Mouse (Mus musculus): ENCODE results near the gene Gpr158.
"Not testable (repeated sequence)": the region's sequence is repeated elsewhere in the genome, so short reads cannot be mapped to it uniquely, and the experiment has no call there.

Gene Gpr158

DNA sequence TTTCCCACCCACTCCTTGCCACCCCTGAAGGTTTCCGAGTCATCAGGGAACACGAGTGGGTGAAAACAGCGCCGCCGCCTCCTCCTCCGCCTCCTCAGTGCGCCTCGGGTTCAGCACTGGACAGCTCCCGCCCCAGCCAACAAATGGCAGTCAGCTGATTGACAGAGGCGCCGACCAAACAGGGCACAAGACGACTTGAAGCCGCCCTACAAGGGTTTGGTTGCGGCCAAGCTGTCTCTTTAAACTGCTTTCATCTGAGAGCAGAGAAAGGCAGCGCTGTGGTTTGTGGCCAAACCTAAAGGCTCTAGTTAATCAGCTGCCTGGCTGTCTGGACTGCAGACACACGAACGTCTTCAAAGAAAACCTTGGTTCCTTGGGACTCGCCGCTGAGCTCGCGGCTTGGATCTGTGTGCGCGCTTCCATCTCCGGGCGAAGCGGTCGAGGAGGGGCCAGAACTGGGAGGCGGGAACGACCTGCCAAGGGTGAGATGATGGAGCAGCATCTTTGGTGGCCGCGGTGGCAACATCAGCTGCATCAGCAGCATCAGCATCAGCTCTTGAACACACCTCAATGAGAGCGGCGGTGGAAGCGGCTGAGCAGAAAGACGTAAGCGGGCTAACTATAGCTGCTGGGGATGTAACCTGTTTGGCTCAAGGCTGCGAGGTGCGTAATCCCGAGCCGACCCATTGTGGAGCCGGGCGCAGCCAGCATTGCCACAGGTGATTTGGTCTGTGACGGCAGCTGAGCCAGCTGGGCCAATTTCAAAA, at the start of gene Gpr158:
Gpr158 (plus strand) TSS at position 198 of the 767 bp plus-strand sequence.
- peak; percentile 92 to 93 for DNase-seq (ENCODE audit: low spot score in 2 of 2)

DNA sequence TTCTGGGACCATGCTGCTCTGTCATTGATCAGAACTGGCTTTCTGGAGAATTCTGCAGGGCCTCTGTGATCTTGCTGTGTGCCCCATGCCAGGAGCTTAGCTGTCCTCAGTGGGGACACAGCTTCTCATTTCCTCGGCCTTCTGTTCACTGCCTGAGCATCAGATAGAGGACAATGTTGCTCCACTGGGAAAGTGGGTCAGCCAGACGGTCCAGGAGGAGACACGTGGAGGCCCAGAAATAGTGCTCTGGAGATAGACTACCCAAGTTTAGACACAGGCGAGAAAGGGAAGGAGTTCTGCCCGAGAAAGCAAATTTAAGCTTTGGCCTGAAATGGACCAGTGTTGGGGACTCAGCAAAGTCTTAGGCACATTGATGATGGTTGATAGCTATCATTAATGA, 23.5 kb upstream of the Gpr158 start:
- DNase-seq (ENCODE audit: low spot score in 2 of 2) = peak; percentile 19 to 71

DNA sequence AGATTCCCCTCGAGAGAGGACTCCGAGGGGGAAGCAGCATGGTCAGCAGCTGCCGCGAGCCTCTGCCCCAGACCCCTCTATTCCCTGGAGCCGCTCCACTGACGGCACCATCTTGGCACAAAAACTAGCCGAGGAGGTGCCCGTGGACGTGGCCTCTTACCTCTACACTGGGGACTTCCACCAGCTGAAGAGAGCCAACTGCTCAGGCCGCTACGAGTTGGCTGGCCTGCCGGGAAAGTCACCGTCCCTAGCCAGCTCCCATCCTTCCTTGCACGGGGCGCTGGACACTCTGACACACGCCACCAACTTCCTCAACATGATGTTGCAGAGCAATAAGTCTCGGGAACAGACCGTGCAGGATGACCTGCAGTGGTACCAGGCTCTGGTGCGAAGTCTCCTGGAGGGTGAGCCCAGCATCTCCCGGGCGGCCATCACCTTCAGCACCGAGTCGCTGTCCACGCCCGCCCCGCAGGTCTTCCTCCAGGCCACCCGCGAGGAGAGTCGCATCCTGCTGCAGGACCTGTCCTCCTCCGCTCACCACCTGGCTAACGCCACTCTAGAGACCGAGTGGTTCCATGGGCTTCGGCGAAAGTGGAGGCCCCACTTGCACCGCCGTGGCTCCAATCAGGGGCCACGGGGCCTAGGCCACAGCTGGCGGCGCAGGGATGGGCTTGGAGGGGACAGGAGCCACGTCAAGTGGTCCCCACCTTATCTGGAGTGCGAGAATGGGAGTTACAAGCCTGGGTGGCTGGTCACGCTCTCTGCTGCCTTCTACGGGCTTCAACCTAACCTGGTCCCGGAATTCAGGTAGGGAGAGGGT, 1.2 kb downstream of the Gpr158 start:
- peak; percentile 19 to 21 for DNase-seq (ENCODE audit: low spot score in 2 of 2)

DNA sequence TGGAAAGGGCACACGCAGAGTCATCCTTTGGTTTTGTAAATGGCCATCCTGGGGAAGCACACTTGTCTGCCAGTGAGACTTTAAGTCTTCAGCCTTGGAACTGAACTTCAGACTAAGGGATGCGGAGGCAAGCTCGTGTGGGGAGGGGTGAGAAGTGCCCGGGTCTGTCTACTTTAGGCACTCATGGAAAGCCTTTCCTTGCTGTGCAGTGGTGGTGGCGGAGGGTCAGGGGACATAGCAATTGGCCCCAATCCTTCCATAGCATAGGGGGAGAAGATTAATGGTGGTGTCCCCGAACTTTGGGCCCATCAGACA, 1.8 kb downstream of the Gpr158 start:
- peak in 1 of 2 experiments; percentile 9 for DNase-seq (ENCODE audit: low spot score in 2 of 2)

DNA sequence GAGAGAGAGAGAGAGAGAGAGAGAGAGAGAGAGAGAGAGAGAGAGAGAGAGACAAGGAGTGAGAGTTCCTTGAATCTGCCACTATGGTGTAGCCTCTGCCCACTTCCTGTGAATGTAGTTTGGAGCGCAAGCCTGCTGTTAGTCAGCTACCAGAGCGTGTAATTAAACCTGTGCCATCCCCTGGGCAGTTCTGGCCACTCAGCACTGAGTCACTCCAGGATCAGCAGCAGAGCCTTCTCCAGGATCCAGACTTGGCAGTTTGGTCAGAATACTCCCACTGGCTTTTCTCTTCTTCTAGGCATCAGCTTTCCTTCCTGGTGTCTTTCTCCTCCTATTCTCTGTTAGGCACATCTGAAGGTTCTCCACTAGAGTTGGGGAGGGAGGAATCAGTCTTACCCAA, 2.2 kb downstream of the Gpr158 start:
- peak; percentile 48 to 57 for DNase-seq (ENCODE audit: low spot score in 2 of 2)

DNA sequence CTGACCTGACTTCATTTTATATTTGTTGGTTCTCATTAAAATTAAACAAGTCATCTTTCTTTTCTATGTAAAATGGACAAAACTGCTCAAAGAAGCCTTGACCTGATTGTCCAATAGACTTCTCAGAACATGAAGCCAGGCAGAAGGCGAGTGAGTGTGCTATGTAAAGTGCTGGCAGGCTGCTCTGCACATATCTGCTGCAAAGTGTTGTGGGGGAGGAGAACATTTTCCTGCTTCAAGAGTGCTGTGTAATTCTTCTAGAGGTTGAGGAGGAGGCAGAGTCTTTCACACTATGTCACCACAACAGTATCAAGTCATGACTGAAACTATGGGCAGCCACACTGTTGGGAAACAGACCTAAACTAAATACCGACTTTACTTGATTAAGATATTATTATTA, 12.2 kb downstream of the Gpr158 start:
- DNase-seq (ENCODE audit: low spot score in 2 of 2) = peak; percentile 35 to 76

DNA sequence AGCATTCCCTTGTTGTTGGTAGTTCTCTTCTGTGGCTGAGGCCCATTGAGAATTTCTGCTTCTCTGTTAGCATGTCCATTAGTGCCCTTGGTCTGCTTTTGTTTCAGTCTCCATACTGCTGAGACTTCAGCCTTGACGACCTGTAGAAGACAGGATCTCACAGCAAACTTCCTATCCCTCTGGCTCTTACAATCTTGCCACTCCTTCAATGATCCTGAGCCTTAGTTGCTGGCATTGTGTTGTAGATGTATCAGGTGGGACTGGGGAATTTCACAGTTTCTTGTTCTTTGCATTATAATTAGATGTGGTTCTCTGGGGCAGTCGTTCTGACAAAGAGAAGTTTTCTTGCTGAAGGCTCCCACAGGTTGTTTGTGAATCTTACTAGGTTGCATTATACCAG, 25.4 kb downstream of the Gpr158 start:
- no peak for DNase-seq (ENCODE audit: low spot score in 2 of 2)

DNA sequence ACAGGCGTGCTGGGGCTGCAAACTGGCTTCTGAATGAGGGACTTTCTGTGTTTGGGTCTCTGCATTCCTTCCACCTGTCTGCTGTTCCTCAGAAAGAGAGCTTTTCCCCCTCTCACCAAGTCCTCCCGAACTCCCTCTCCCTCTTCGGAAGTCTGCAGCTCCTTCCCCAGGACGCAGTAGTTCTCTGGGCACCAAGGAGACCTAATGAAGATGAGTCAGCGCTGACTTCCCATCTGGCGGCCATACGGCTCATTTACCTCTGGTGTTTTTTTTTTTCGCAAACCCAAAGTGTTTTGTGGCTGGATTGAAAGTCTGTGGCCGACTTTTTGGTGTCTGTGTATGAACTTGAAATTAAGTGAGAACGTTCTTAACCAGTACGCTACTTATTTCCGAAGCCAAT, 30.0 kb downstream of the Gpr158 start:
- DNase-seq (ENCODE audit: low spot score in 2 of 2) = no peak

DNA sequence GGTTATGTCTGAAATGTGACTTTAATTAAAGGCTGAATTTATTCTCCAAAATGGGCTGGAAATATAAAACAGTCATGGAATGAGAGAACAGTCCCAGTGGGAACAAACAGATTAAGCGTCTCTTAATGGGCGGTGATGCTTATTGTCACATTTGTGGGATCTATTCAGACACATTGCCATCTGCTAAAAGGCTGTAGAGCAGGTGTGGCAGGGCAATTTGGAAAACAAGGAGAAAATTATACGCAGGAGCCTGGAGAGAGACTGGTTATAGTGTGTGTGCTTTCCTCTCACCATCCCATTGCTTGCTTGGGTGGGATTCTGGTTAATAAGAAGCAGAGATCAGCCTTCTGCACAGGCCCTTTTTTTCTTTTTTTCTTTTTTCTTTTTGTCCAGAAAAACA, 32.3 kb downstream of the Gpr158 start:
- no peak for DNase-seq (ENCODE audit: low spot score in 2 of 2)

DNA sequence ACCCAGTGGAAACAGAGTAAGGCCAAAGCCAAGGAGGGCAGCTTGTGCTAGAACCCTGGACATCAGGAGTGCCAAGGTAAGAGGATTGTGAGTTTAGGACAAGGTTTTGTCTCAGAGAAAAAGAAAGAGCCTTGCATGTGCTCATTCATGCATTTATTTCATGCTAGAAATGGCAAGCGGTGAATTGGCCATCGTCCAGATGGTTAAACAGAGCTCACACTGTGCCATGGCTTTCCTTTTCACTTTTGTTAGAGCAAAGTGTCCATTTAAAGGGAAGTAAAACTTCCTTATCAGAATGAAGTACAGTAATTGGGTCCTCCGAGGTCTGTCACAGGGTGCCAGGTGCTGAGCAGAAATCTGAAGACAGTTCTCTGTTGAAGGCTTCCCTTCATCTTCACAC, 38.3 kb downstream of the Gpr158 start:
- DNase-seq (ENCODE audit: low spot score in 2 of 2) = no peak

DNA sequence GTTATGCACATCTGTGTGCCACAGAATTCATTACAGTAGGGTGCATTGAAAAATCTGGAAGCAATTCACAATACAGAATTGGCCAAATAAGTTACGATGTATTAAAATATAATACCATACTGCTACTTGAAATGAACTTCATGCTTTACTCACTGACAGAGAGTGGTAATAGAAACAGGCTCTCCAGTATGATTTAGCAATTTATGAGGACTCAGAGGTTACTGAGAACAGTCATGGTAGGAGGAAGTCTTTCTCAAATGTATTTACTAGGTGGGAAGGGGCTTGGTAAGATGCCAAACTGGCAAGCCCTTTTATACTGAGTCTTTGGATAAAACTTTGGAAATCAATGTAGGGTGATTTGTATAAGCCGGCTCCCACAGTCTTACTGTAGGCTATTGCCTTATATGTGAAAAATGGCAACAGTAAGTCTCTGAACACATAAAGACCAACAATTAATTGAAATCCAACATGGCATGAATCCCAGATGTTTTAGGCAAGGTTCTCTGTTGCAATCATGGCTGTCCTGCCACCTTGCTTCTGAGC, 40.2 kb downstream of the Gpr158 start:
- no peak for DNase-seq (ENCODE audit: low spot score in 2 of 2)

DNA sequence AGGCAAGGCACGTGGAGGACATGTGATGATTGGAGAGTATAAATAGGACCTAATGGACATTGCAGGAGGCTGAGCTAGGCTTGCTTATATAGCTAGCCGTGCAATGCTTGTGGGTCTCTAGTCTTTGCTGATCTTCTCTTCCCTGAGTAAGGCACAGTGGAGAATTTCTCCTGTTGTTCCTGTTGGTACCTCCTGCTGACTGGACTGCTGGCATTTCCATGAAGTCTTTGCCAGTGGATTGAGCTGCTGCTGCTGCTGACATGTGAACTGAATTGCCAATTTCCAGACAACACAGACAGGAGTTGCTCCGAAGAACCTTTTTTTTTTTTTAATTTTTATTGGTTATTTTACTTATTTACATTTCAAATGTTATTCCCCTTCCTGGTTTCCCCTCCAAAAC, 41.5 kb downstream of the Gpr158 start:
- no peak for DNase-seq (ENCODE audit: low spot score in 2 of 2)

DNA sequence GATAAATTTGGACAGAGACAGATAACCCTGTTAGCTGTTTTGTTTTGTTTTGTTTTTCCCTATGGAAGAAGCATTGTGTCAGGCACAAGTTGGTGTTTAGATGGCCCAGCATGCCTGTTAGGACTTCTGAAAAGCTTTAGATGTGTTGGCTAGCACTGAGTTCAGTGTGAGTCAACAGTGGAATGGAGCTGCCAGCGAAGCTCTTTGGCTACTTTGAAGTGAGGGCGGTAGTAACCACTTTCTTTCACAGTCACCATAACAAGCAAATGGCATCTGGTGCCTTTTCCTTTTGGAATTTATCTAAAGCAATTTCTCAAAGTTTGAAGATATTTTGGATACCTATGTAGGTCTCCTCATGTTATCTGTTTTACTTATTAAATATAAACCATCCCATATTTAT, 62.9 kb downstream of the Gpr158 start:
- peak in 1 of 2 experiments; percentile 11 for DNase-seq (ENCODE audit: low spot score in 2 of 2)

DNA sequence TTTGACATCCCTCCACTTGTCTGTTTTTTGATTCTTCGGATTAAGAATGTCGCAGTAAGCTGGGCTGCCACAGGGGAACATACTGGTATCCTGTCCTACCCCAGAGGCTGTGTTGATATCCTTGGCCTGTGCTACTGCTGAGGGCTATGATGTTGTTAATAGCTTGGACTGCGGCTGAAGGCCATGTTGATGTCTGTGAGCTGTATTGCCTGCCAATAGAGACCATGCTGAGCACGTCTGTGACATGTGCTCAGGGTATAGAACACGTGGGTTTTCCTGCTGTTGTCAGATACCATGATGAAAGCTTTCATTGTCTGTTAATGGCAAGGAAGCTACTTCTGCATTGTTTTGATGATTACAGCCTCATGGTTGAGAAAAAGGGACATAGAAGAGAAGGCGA, 63.8 kb downstream of the Gpr158 start:
- no peak for DNase-seq (ENCODE audit: low spot score in 2 of 2)

DNA sequence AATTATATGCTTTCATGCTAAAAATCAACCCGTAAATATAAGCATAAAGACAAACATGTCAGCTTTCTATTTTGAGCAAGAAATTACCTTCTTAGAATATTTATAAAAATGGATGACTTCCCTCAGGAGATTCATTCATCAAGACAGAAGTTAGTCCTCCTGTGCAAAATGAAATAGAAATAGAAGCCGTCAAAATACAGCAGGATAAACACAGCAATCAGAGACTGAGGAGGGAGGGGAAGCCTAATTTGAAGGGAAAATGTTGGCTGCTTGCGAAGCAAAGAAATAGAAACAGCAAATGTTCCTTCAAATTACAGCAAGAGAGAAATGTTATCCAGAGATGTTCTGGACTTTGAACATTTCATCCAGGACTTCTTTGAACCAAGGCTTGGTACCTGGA, 72.3 kb downstream of the Gpr158 start:
- no peak for DNase-seq (ENCODE audit: low spot score in 2 of 2)

DNA sequence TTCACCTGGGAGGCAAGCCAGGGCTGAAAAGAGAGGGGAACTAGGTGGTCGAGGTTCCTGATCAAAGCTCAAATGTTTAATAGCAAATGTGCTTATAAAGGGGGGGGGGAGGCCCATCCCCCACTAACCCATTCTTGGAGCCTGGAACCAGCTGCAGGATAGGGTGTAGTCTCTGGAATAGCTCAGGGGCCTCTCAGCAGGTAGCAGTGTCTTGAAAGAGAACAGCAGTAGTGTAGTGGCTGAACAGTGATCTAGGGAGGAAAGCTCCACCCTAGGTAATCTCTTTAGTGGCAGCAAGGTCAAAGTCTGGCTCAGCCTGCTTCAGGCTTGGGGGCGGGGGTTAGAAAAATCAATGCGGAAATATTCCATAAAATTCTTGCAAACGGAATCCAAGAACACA, 93.3 kb downstream of the Gpr158 start:
- DNase-seq (ENCODE audit: low spot score in 2 of 2) = not testable (repeated sequence)

DNA sequence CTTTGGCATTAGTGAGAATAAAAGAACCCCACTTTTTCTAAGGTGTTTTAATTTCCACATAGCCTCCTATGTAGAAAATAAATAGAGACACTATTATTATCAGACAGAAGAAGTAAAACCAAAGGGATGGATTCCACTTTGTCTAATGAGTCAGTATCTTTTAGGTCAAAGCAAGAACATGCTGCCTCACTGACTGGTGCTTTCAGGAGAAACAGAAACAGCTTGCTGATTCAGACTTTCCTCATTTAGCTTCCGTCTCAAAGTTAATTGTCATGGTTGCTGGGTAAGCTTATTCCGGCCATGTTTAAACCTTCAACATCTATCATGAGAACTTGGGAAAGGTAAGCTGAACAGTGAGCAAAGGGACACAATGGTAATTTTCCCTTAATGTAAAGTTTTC, 107.6 kb downstream of the Gpr158 start:
- no peak for DNase-seq (ENCODE audit: low spot score in 2 of 2)

DNA sequence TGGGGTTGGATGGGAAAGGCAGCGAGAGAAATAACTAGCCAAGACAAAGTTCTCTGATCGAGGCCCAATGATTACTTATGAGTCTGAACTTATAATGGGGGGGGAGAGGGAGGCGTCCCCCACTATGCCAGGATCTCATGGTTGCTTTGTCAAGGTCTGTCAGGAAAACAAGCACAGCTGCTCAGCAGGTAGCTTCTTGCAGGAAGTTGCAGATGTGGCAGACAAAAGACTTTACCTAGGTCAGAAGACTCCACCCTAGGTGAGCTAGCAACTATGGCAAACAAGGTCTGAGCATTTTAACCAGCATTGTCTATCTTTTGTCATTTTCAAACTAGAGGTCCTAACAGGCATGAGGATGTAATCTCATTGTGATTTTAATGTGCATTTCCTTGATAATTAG, 129.5 kb downstream of the Gpr158 start:
- DNase-seq (ENCODE audit: low spot score in 2 of 2) = no peak

DNA sequence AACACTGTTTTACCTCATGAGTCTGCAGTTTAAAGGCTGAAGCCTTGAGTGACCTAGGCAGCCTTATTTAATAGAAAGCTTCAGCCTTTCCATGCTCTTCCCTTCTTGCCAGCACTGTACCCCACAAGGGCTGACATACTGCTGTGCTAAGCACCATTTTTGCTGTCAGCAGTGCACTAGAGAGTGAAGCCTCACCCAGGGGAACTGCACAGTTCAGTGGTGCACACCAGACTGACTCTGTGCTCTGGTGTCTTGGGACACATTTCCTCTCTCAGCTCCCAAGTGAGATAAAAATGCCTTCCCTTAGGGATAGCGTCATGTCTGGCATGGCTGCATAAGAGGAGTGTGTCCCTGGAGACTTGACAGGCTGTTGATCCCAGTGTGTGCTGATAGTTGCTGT, 130.6 kb downstream of the Gpr158 start:
- no peak for DNase-seq (ENCODE audit: low spot score in 2 of 2)

DNA sequence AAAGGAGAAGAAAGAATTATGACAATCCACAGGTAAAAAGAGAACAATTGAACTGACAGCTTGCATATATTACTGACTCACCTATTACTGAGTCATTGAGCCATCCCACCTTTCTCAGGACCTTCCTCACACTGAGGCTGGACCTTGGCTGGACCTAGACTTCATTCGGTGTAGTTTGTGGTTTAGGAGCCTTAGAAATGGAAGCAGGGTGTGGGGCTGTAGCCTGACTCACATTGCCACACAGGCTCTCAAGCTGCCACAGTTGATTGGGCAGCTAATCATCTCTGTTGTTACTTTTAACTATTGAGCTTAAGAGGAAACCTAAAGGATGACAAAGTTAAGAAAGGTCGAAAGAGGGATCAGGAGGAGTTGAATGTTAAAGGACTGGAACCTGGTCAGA, 132.1 kb downstream of the Gpr158 start:
- no peak for DNase-seq (ENCODE audit: low spot score in 2 of 2)

DNA sequence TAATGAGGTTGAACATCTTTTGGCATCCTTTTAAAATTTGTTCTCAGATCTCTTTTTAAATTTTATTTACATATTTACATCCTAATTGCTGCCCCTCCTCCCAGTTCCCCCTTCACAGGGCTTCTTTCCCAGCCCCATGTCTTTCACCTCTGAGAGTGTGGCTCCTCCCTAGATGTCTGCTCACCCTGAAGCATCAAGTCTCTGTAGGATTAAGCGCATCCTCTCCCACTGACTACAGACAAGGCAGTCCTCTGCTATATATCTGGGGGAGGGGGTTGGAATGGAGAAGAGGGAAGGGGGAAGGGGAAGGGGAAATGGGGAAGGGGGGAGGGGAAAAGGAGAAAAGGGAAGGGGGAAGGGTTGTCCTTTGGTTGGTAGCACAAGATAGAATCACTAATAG, 140.1 kb downstream of the Gpr158 start:
- DNase-seq (ENCODE audit: low spot score in 2 of 2) = no peak

DNA sequence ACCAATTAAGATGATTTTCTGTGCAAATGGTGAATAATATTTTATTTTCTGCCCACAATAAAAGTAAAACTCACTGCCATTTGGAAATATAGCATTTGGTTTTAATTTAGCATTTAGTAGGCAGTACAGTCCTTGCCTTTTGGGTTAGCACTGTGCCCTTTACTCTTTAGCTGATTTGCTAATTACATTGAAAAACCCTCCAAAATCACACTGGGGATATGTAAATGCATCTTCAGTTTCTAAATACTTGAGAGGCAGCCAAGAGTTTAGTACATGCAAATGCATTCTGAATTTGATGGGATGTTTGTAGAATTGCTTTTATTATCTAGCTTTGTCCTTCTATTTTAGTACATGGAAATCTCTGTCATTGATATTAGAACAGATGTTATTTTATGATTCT, 163.4 kb downstream of the Gpr158 start:
- DNase-seq (ENCODE audit: low spot score in 2 of 2) = no peak

DNA sequence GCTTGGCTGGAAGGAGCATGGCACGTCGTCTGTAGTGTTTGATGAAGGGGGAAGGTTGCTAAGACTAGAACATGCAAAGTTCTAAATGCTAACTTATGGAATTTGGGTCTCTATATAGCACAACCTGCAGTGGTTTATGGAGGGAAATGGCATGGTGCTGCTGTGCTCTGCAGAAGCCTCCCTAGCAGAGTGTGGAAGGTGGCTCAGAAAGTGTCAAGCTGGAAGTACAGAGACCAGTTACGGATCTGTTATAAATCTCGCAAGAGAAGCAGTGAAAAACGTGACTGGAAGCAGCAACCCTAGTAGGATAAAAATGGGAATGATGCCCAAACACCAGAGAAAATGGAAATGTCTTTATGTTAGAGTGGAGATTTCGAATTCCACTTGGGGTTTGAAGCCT, 251.8 kb downstream of the Gpr158 start:
- peak in 1 of 2 experiments; percentile 26 for DNase-seq (ENCODE audit: low spot score in 2 of 2)
